Mouse (Mus musculus) spleen, adult 18-20 months (tissue): Measurements from ENCODE around the gene Casd1.
A peak's percentile ranks its signal among the peaks of the same experiment; 100 is the strongest.

ENCODE experiments used
- DNase-seq, 2 experiments: peaks; one replicate each; pipeline ENCODE4 v3.0.0; 2022; ENCODE audit warnings: mixed read lengths in 2 of 2

The Casd1 gene

GRCm38 (mm10) chr6:4600658-4601296 is at the start of gene Casd1:
Gene Casd1 (plus strand): TSS chr6:4600839.
- peak; percentile 54 to 73 for DNase-seq

GRCm38 (mm10) chr6:4555366-4555765 is 45.3 kb upstream of the Casd1 start:
- no peak for DNase-seq

- DNase-seq: no peak
Observed at GRCm38 (mm10) chr6:4557086-4557485, 43.6 kb upstream of the Casd1 start.

- DNase-seq: no peak
Observed at GRCm38 (mm10) chr6:4557678-4558077, 43.0 kb upstream of the Casd1 start.

- DNase-seq: no peak
Observed at GRCm38 (mm10) chr6:4561156-4561555, 39.5 kb upstream of the Casd1 start.

- no peak for DNase-seq
Observed at GRCm38 (mm10) chr6:4561621-4562020, 39.0 kb upstream of the Casd1 start.

GRCm38 (mm10) chr6:4562401-4562800 is 38.2 kb upstream of the Casd1 start:
- DNase-seq: no peak

- DNase-seq: no peak
Observed at GRCm38 (mm10) chr6:4563477-4563876, 37.2 kb upstream of the Casd1 start.

- no peak for DNase-seq
Observed at GRCm38 (mm10) chr6:4570412-4570811, 30.2 kb upstream of the Casd1 start.

- no peak for DNase-seq
Observed at GRCm38 (mm10) chr6:4577756-4578155, 22.9 kb upstream of the Casd1 start.

- no peak for DNase-seq
Observed at GRCm38 (mm10) chr6:4578343-4578742, 22.3 kb upstream of the Casd1 start.

- no peak for DNase-seq
Observed at GRCm38 (mm10) chr6:4579620-4580019, 21.0 kb upstream of the Casd1 start.

GRCm38 (mm10) chr6:4583485-4583884 is 17.2 kb upstream of the Casd1 start:
- DNase-seq: no peak

- no peak for DNase-seq
Observed at GRCm38 (mm10) chr6:4587946-4588345, 12.7 kb upstream of the Casd1 start.

GRCm38 (mm10) chr6:4588722-4589121 is 11.9 kb upstream of the Casd1 start:
- DNase-seq: no peak

GRCm38 (mm10) chr6:4590089-4590488 is 10.6 kb upstream of the Casd1 start:
- no peak for DNase-seq

GRCm38 (mm10) chr6:4597711-4598110 is 2.9 kb upstream of the Casd1 start:
- DNase-seq: no peak

- DNase-seq: no peak
Observed at GRCm38 (mm10) chr6:4600085-4600657, 468 bp upstream of the Casd1 start.

- DNase-seq: peak; percentile 22 to 39
Observed at GRCm38 (mm10) chr6:4601297-4601931, 775 bp downstream of the Casd1 start.

- DNase-seq: no peak
Observed at GRCm38 (mm10) chr6:4602012-4602411, 1.4 kb downstream of the Casd1 start.

- DNase-seq: no peak
Observed at GRCm38 (mm10) chr6:4606394-4606793, 5.8 kb downstream of the Casd1 start.

GRCm38 (mm10) chr6:4610216-4610896 is 9.7 kb downstream of the Casd1 start:
- DNase-seq: no peak

GRCm38 (mm10) chr6:4611853-4612252 is 11.2 kb downstream of the Casd1 start:
- no peak for DNase-seq

GRCm38 (mm10) chr6:4612431-4612830 is 11.8 kb downstream of the Casd1 start:
- no peak for DNase-seq
